Mouse (Mus musculus) hindbrain, embryonic 16.5 days (tissue): Measurements from ENCODE around the gene Afdn. TPM values are rescaled to one million over a fixed set of nuclear protein-coding genes. Genes with fewer than 3 reads are reported as not detected.

ENCODE experiments used
- ATAC-seq: fragments of 200-750 bp; cut with Nextera tagmentation; 2 replicates; pipeline ENCODE4 v1.8.0; 2017; ENCODE audit warnings: moderate TSS enrichment, moderate library complexity
- H3K27ac ChIP-seq: fragments of 300-500 bp; sonication (generic); 2 replicates; pipeline ENCODE4 v1.5.1; 2014; ENCODE audit warnings: low read depth, mild to moderate bottlenecking, control low read depth, low read length, moderate library complexity
- H3K27me3 ChIP-seq: fragments of 300-500 bp; sonication (generic); replicated peaks from 2 replicates; pipeline ENCODE4 v1.6.1; 2014; ENCODE audit warnings: low read length; ENCODE audit not compliant: control insufficient read depth, insufficient read depth
- H3K36me3 ChIP-seq: fragments of 300-500 bp; sonication (generic); 2 replicates; pipeline ENCODE4 v1.6.1; 2014; ENCODE audit warnings: mild to moderate bottlenecking, low read length, moderate library complexity, mixed read lengths; ENCODE audit not compliant: control insufficient read depth, insufficient read depth
- H3K4me1 ChIP-seq: fragments of 300-500 bp; sonication (generic); 2 replicates; pipeline ENCODE4 v1.6.1; 2014; ENCODE audit warnings: low read depth, low read length; ENCODE audit not compliant: control insufficient read depth, insufficient read depth
- H3K4me2 ChIP-seq: fragments of 300-500 bp; sonication (generic); 2 replicates; pipeline ENCODE4 v1.6.1; 2014; ENCODE audit warnings: mild to moderate bottlenecking, low read length, control low read depth, moderate library complexity
- H3K4me3 ChIP-seq: fragments of 300-500 bp; sonication (generic); 2 replicates; pipeline ENCODE4 v1.5.1; 2014; ENCODE audit warnings: mild to moderate bottlenecking, low read length, control low read depth, moderate library complexity
- H3K9ac ChIP-seq: fragments of 300-500 bp; sonication (generic); 2 replicates; pipeline ENCODE4 v1.6.1; 2014; ENCODE audit warnings: low read depth, mild to moderate bottlenecking, control low read depth, low read length, moderate library complexity
- H3K9me3 ChIP-seq: fragments of 300-500 bp; sonication (generic); 2 replicates; pipeline ENCODE4 v1.6.1; 2014; ENCODE audit warnings: mild to moderate bottlenecking, low read length, moderate library complexity; ENCODE audit not compliant: control insufficient read depth
- WGBS: fragments of 180-500 bp; shearing (Covaris S2); extraction: QIAGEN DNeasy Blood & Tissue Kit; methylation state at CpG from one replicate; pipeline ENCODE4 v1.1.7; 2014; 5-methylcytosine and 5-hydroxymethylcytosine counted together
- polyA plus RNA-seq: library from polyadenylated mRNA; unstranded; fragments of >200 nt; fragmentation: Nextera tagmentation; extraction: Ambion mirVana; gene quantifications from 2 replicates; pipeline ENCODE4 v1.2.1, GENCODE M21; 2015

Afdn gene
- polyA plus RNA-seq, 1 experiment from 2014 or later = 78.5 TPM

- no peak overlapping the region for H3K4me2 ChIP-seq
- H3K9me3 ChIP-seq = no peaks in the 10 kb centered on the region
- peaks cover 3% of the 10 kb centered on the region; the same call in 1 of the 2 replicates for H3K4me1 ChIP-seq
- no peak overlapping the region for H3K27ac ChIP-seq
- WGBS = 97% methylated on average over 5 of the region's 5 CpGs
- no peak overlapping the region for H3K9ac ChIP-seq
- H3K4me3 ChIP-seq = no peak overlapping the region
- no peak for ATAC-seq
- H3K36me3 ChIP-seq = no peaks in the 10 kb centered on the region
- H3K27me3 ChIP-seq = no peaks in the 10 kb centered on the region
Observed at GRCm38 (mm10) chr17:13720187-13720586, 40.2 kb upstream of the Afdn start.

DNA sequence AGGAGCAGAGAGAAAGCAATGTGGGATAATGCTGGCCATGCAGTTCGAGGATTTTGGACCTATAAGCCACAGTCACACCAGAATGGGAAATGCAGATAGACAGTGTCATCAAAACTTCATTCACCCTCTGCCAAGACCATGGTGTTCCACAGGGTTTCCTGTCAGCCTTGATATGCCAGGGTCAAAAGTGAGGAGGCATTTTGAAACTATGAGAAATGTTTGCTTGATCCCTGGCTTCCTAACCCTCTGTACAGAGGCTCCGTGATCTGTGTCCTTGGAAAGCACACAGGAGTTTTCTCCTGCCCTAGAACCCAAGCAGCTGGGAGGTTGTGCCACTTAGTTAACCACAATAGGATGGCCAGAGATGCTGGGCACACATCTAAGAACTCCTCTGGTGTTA lies 39.0 kb upstream of the Afdn start:
- no peaks in the 10 kb centered on the region for H3K27me3 ChIP-seq
- H3K4me1 ChIP-seq = peaks cover 3% of the 10 kb centered on the region; the same call in 1 of the 2 replicates

DNA sequence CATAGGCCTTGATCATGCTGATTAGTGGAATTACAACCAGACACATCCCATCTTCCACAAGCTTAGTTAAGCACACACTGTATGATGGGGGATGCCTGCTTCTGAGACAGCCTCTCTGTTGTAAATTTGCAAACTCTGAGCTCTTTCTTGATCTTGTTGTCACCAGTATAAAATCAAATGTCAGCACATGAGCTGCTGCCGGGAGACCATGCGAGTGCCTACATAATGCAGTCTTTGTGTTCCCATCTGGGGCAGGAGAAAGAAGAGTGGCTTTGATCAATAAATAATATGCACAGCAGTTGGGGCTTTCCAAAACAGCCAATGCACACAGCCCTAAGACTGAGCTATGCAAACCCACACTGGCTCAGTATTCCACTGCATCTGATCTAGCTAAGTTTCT lies 37.9 kb upstream of the Afdn start:
- H3K27ac ChIP-seq = no peak overlapping the region; the same call in 1 of the 2 replicates
- WGBS = 25% methylated on average over 2 of the region's 2 CpGs

More for the DNA sequence above, 39.0 kb upstream of the Afdn start:
- H3K36me3 ChIP-seq = no peaks in the 10 kb centered on the region
- H3K27ac ChIP-seq = no peak overlapping the region
- ATAC-seq = no peak
- 79% methylated on average over 2 of the region's 2 CpGs for WGBS
- no peak overlapping the region for H3K9ac ChIP-seq
- no peak overlapping the region for H3K4me2 ChIP-seq
- no peaks in the 10 kb centered on the region for H3K9me3 ChIP-seq
- H3K4me3 ChIP-seq = no peak overlapping the region

DNA sequence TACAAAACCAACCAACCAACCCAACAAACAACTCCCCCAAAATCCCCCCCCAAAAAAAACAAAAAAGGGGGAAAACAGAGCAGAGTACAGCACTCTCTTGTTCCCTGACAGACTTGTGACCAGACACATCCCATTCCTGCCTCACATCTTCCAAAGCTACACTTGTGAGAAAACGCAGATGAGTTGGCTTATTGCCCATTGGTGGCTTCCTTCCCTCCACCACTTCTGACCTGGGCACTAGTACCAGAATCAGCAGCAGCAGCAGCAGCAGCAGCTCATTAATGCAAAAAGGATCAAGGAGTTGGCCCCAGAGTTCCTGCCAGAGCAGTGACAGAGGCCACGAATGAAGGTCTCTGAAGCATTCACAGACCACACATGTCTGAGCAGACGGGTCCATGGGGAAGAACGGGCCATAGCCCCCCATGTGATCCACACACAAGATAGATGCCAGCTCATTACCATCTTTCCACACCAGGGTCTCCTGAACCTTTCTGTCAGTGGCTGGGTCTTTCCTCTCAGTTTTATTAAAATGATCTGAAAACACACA lies 35.3 kb upstream of the Afdn start:
- WGBS = 24% methylated on average over 4 of the region's 4 CpGs
- no peaks in the 10 kb centered on the region for H3K9me3 ChIP-seq
- no peaks in the 10 kb centered on the region for H3K27me3 ChIP-seq
- no peaks in the 10 kb centered on the region for H3K36me3 ChIP-seq
- no peak overlapping the region for H3K4me2 ChIP-seq
- H3K9ac ChIP-seq = no peak overlapping the region
- H3K27ac ChIP-seq = no peak overlapping the region
- peaks cover 3% of the 10 kb centered on the region; the same call in 1 of the 2 replicates for H3K4me1 ChIP-seq
- ATAC-seq = peak; percentile 34; the same call in 1 of the 2 replicates
- H3K4me3 ChIP-seq = no peak overlapping the region

More for the DNA sequence above, 37.9 kb upstream of the Afdn start:
- Histone ChIP-seq H3K27me3 (no peaks in the 10 kb centered on the region), H3K4me2 (no peak overlapping the region), H3K36me3 (no peaks in the 10 kb centered on the region), H3K9me3 (no peaks in the 10 kb centered on the region), H3K9ac (no peak overlapping the region), H3K4me1 (peaks cover 3% of the 10 kb centered on the region; the same call in 1 of the 2 replicates), H3K4me3 (no peak overlapping the region)
- ATAC-seq = peak; percentile 68

DNA sequence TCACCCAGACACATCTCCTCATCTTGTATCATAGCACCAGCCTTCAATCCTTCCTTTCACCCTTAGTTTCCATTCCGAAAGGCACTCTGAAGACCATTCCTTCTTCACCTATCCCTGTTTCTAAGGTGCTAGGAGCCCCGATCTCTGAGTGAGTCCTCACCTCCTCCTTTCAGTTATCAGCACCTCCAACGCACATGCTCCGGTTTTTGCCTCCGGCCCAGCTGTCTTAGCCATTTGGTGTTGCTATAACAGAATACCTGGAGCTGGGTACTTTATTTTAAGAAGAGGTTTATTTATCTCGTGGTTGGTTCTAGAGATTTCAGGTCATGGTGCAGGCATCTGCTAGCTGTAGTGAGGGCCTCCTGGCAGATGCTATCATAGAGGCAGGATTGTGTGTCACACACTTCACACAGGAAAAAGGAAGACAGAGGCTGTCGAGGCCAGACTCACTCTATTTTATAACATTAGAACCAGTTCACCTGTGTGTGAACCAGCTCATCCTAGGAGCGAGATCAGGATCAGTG lies 33.4 kb upstream of the Afdn start:
- no peak overlapping the region for H3K9ac ChIP-seq
- WGBS = 95% methylated on average over 8 of the region's 8 CpGs
- ATAC-seq = no peak
- H3K4me3 ChIP-seq = no peak overlapping the region
- no peaks in the 10 kb centered on the region for H3K9me3 ChIP-seq
- no peaks in the 10 kb centered on the region for H3K36me3 ChIP-seq
- no peak overlapping the region for H3K4me2 ChIP-seq
- peaks cover 3% of the 10 kb centered on the region; the same call in 1 of the 2 replicates for H3K4me1 ChIP-seq
- no peaks in the 10 kb centered on the region for H3K27me3 ChIP-seq
- H3K27ac ChIP-seq = no peak overlapping the region

DNA sequence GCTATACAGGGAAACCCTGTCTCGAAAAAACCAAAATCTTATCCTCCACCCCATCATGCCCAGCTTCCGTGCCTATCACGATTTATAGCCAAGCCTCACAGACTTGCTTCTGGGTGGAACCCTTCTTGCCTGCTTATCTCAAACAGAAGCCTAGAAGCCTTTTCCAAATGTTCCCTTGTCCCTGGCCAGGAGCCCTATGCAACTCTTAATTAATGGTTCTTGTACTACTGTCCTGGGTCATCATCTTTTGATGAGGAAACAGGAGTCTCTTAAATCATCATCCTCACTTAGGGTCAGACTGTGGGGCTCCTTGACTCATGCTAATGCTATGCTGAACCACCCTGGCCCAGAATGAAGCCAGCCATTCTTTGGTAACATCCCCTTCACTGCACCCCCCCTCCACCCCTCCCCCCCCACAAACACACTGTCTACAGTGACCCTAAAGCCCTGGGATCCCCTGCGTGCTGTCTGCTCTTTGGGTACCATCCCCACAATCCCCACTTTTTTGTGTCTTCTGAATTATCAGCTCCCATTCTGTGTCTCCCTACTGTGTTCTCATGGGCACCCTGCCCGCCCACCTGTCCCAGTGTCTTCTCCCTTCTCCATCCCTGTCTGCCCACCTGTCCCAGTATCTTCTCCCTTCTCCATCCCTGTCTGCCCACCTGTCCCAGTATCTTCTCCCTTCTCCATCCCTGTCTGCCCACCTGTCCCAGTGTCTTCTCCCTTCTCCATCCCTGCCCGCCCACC lies 29.2 kb upstream of the Afdn start:
- Histone ChIP-seq H3K27ac (no peak overlapping the region), H3K27me3 (no peaks in the 10 kb centered on the region), H3K4me1 (no peaks in the 10 kb centered on the region), H3K4me3 (no peak overlapping the region), H3K36me3 (no peaks in the 10 kb centered on the region), H3K4me2 (no peak overlapping the region), H3K9me3 (no peaks in the 10 kb centered on the region), H3K9ac (no peak overlapping the region)
- ATAC-seq = no peak
- 95% methylated on average over 6 of the region's 6 CpGs for WGBS

DNA sequence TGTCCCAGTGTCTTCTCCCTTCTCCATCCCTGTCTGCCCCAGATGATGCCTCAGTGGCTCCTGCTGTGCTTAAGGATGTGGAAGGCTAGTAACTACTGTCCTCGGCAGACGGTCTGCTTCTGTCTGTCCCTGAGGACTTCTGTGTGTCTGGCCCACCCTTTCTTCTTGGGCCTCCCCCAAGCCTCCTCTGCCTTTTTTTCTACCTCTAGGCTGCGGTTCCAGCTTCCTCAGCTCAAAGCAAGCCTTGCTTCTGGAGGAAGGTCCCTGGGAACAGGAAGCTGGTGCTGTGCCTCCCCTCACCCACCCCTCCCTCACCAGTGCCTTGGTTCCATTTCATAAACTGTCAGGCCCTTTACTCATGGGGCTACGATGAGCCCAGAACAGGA lies 28.6 kb upstream of the Afdn start:
- H3K4me2 ChIP-seq = no peak overlapping the region
- ATAC-seq = no peak
- no peaks in the 10 kb centered on the region for H3K9me3 ChIP-seq
- no peak overlapping the region for H3K4me3 ChIP-seq
- no peaks in the 10 kb centered on the region for H3K36me3 ChIP-seq
- no peaks in the 10 kb centered on the region for H3K4me1 ChIP-seq
- H3K27me3 ChIP-seq = no peaks in the 10 kb centered on the region
- WGBS = 58% methylated on average over 4 of the region's 4 CpGs
- no peak overlapping the region for H3K9ac ChIP-seq
- no peak overlapping the region for H3K27ac ChIP-seq

DNA sequence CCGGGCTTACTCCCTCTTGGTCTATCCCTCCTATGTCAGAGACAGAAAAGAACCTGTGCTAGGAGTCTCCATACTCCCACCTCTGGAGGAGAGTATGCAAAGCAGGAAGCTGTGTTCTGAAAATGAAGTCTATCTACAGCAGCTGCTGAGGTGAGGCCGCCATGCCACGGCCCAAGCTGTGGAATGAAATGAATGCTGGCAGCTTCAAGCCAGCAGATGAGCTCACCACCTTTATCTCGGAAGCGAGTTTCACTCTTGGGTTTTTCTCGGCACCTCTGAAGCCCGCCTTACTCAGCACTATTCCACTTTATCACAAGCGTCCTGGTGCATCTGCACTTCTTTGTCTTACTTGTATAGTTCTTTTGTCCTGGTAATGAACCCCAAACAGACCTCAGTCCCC lies 27.7 kb upstream of the Afdn start:
- peak; percentile 34; the same call in 1 of the 2 replicates for ATAC-seq
- WGBS = 48% methylated on average over 8 of the region's 8 CpGs
- Histone ChIP-seq H3K36me3 (no peaks in the 10 kb centered on the region), H3K4me3 (no peak overlapping the region), H3K27me3 (no peaks in the 10 kb centered on the region), H3K9ac (no peak overlapping the region), H3K4me1 (peaks cover 3% of the 10 kb centered on the region; the same call in 1 of the 2 replicates), H3K4me2 (no peak overlapping the region), H3K9me3 (no peaks in the 10 kb centered on the region), H3K27ac (no peak overlapping the region)

- H3K27ac ChIP-seq = no peak overlapping the region
- no peak overlapping the region for H3K9ac ChIP-seq
- H3K4me2 ChIP-seq = no peak overlapping the region
- no peaks in the 10 kb centered on the region for H3K27me3 ChIP-seq
- no peaks in the 10 kb centered on the region for H3K36me3 ChIP-seq
- 84% methylated on average over 5 of the region's 5 CpGs for WGBS
- H3K4me1 ChIP-seq = peaks cover 3% of the 10 kb centered on the region; the same call in 1 of the 2 replicates
- no peaks in the 10 kb centered on the region for H3K9me3 ChIP-seq
- ATAC-seq = no peak
- H3K4me3 ChIP-seq = no peak overlapping the region
Observed at GRCm38 (mm10) chr17:13733971-13734370, 26.4 kb upstream of the Afdn start.
